In genomic region chr14:61648685-61649504, GRCm38 (mm10) we compare ENCODE assay signal across 1 mouse cellular context.
TF ChIP-seq lines count a peak whose summit lies in the region.

No protein-coding gene starts in this region.

TF ChIP-seq in MEL, 35 proteins besides CTCF, POLR2A, EP300 and RAD21 (continued from another document):
- TF ChIP-seq ZC3H11A (IDR thresholded peaks at IDR 0.05; ENCODE audit: low read depth, low read length): no peak
- TF ChIP-seq MAX (IDR thresholded peaks at IDR 0.05; ENCODE audit: low read length): peak; percentile 69
- peak; percentile 95 for TF ChIP-seq CHD1 (IDR thresholded peaks at IDR 0.05; ENCODE audit: low read depth, low read length)
- TF ChIP-seq USF1 (IDR thresholded peaks at IDR 0.05; ENCODE audit: low read depth, low read length): peak; percentile 22; the same call in 1 of the 2 replicates
- no peak for TF ChIP-seq POLR2AphosphoS5 (IDR thresholded peaks at IDR 0.05; ENCODE audit: borderline replicate concordance, low read depth, low read length)
- peak; percentile 96 for TF ChIP-seq ZMIZ1 (IDR thresholded peaks at IDR 0.05; ENCODE audit: low read depth, low read length)
- TF ChIP-seq MYC (IDR thresholded peaks at IDR 0.05; ENCODE audit: low read depth, low read length): peak; percentile 37; the same call in 1 of the 2 replicates
- TF ChIP-seq MXI1 (IDR thresholded peaks at IDR 0.05; ENCODE audit: low read depth, low read length): peak; percentile 73
- peak; percentile 79 for TF ChIP-seq SIN3A (IDR thresholded peaks at IDR 0.05; ENCODE audit: low read length)
- peak; percentile 95 for TF ChIP-seq MAZ (IDR thresholded peaks at IDR 0.05; ENCODE audit: low read depth, low read length)
- TF ChIP-seq MEF2A (IDR thresholded peaks at IDR 0.05; ENCODE audit: extremely low read depth, insufficient replicate concordance, low read depth, low read length, poor library complexity, severe bottlenecking): no peak
- no peak for TF ChIP-seq GABPA (IDR thresholded peaks at IDR 0.05; ENCODE audit: low read depth, low read length)
- peak; percentile 74; the same call in 1 of the 2 replicates for TF ChIP-seq TBP (IDR thresholded peaks at IDR 0.05; ENCODE audit: low read depth, low read length)
